Mouse (Mus musculus) hindbrain, embryonic 15.5 days (tissue): ENCODE data around the gene Fbxl20. TPM values are rescaled to one million over a fixed set of nuclear protein-coding genes. Genes with fewer than 3 reads are reported as not detected.

Experiments
- ATAC-seq: fragments of 200-750 bp; cut with Nextera tagmentation; 2 replicates; pipeline ENCODE4 v1.8.0; 2017; ENCODE audit warnings: low read depth, moderate number of reproducible peaks, moderate TSS enrichment; ENCODE audit not compliant: low FRiP score
- H3K27ac ChIP-seq: fragments of 300-500 bp; sonication (generic); replicated peaks from 2 replicates; pipeline ENCODE4 v1.5.1; 2015; ENCODE audit warnings: mild to moderate bottlenecking, inconsistent platforms
- H3K27me3 ChIP-seq: fragments of 300-500 bp; sonication (generic); 2 replicates; pipeline ENCODE4 v1.6.1; 2015; ENCODE audit warnings: control low read depth, inconsistent platforms
- H3K36me3 ChIP-seq: fragments of 300-500 bp; sonication (generic); 2 replicates; pipeline ENCODE4 v1.6.1; 2015; ENCODE audit warnings: control low read depth, inconsistent platforms
- H3K4me1 ChIP-seq: fragments of 300-500 bp; sonication (generic); replicated peaks from 2 replicates; pipeline ENCODE4 v1.6.1; 2015; ENCODE audit warnings: control low read depth, inconsistent platforms
- H3K4me2 ChIP-seq: fragments of 300-500 bp; sonication (generic); 2 replicates; pipeline ENCODE4 v1.6.1; 2015; ENCODE audit warnings: moderate library complexity, mild to moderate bottlenecking, inconsistent platforms
- H3K4me3 ChIP-seq: fragments of 300-500 bp; sonication (generic); 2 replicates; pipeline ENCODE4 v1.5.1; 2015; ENCODE audit warnings: mild to moderate bottlenecking, inconsistent platforms
- H3K9ac ChIP-seq: fragments of 300-500 bp; sonication (generic); 2 replicates; pipeline ENCODE4 v1.6.1; 2015; ENCODE audit warnings: inconsistent platforms
- H3K9me3 ChIP-seq: fragments of 300-500 bp; sonication (generic); 2 replicates; pipeline ENCODE4 v1.6.1; 2016; ENCODE audit warnings: control low read depth, inconsistent platforms
- WGBS: fragments of 180-500 bp; shearing (Covaris S2); methylation state at CpG from one replicate; pipeline ENCODE4 v1.1.7; 2015; 5-methylcytosine and 5-hydroxymethylcytosine counted together
- polyA plus RNA-seq: library from polyadenylated mRNA; unstranded; fragments of >200 nt; fragmentation: Nextera tagmentation; extraction: Ambion mirVana; gene quantifications from 2 replicates; pipeline ENCODE4 v1.2.1, GENCODE M21; 2015

Fbxl20 gene
- polyA plus RNA-seq, 1 experiment from 2014 or later: 27.5 TPM

DNA sequence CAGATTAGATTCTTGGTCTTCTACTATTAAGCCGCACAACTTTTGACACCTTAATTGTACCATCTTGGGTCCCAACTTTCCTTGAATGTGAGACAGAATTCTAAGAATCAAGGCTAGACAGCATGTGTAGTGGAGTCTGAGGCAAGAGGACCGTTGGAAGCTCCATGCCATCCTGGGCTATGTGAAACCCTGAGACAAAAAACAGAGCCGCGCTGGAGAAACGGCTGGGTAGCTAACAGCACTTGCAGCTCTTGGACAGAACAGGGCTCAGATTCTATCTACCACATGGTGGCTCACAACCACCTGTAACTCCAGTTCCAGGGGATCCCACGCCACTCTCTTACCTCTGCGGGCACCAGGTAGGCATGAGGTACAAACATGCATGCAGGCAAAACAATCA, 4.3 kb downstream of the Fbxl20 start:
- peaks cover 31% of the 10 kb centered on the region for H3K4me1 ChIP-seq
- no peak for ATAC-seq
- no peak overlapping the region for H3K4me2 ChIP-seq
- H3K36me3 ChIP-seq: no peaks in the 10 kb centered on the region
- WGBS: 86% methylated on average over 7 of the region's 7 CpGs
- H3K4me3 ChIP-seq: no peak overlapping the region
- H3K9ac ChIP-seq: no peak overlapping the region
- no peaks in the 10 kb centered on the region for H3K27me3 ChIP-seq
- no peaks in the 10 kb centered on the region for H3K9me3 ChIP-seq
- H3K27ac ChIP-seq: no peak overlapping the region

DNA sequence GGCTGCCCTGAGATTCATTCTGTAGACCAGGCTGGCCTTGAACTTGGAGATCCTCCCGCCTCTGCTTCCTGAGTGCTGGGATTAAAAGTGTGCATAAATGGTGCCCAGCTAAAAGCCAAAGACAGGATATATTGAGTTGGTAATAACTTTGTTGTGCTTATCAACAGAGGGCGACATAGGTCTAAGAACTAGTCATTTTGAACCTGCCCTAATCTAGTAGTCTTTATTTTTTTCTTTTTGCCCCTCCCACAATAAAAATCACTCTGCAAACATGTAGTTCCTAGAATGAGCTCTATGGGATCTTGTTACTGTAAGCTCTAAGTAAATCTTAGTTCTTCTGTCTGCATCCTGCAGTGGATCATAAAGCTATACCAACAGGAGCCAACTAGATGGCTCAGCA, 7.7 kb downstream of the Fbxl20 start:
- peaks cover 23% of the 10 kb centered on the region for H3K4me1 ChIP-seq
- no peaks in the 10 kb centered on the region for H3K27me3 ChIP-seq
- ATAC-seq: no peak
- no peaks in the 10 kb centered on the region for H3K36me3 ChIP-seq
- 96% methylated on average over 2 of the region's 2 CpGs for WGBS
- no peaks in the 10 kb centered on the region for H3K9me3 ChIP-seq
- no peak overlapping the region for H3K4me3 ChIP-seq
- no peak overlapping the region for H3K27ac ChIP-seq
- H3K4me2 ChIP-seq: no peak overlapping the region
- H3K9ac ChIP-seq: no peak overlapping the region

DNA sequence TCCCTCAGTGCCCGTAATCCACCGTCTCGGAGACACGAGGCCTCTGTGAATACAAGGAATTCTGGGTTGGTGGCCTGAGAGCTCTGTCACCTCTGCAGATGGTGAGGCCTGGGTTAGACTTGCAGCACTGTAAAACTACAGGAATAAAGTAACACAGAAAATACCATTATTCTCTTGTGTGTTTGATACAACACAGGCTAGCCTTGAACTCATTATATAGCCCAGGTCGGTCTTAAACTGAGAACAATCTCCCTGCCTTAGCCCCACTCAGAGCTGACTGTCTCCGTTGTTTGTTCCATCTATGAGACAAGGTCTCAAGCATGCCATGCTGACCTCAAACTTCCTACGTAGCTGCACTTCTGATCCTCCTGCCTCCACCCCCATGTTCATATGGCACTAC, 11.3 kb downstream of the Fbxl20 start:
- Histone ChIP-seq H3K36me3 (no peaks in the 10 kb centered on the region), H3K4me3 (no peak overlapping the region), H3K27ac (no peak overlapping the region), H3K4me1 (0 out of 2 replicates have a peak, but pooled peaks cover 9% of the 10 kb centered on the region), H3K9me3 (no peaks in the 10 kb centered on the region), H3K9ac (no peak overlapping the region), H3K27me3 (no peaks in the 10 kb centered on the region), H3K4me2 (no peak overlapping the region)
- 83% methylated on average over 7 of the region's 7 CpGs for WGBS
- no peak for ATAC-seq

DNA sequence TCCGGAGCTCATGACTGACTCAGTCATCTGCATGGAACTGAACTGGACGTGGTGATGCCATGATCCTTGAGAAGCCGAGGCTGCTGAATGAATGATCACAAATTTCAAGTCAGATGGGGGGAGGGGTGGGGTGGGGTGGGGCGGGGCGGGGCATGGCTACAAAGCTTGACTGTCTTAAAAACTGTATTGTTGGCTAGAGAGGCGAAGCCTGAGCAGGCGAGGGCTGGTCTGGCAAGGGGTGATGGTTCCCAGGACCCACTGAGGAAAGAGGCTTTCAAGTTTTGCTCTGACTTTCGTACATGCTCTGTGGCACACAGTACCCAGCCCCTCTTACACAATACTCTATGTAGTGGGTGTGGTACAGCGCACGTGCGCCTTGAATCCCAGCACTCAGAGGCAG, 12.4 kb downstream of the Fbxl20 start:
- Histone ChIP-seq H3K4me1 (0 out of 2 replicates have a peak, but pooled peaks cover 9% of the 10 kb centered on the region), H3K27ac (no peak overlapping the region), H3K36me3 (no peaks in the 10 kb centered on the region), H3K4me2 (no peak overlapping the region), H3K27me3 (no peaks in the 10 kb centered on the region), H3K9me3 (no peaks in the 10 kb centered on the region), H3K4me3 (no peak overlapping the region), H3K9ac (no peak overlapping the region)
- no peak for ATAC-seq
- 95% methylated on average over 11 of the region's 11 CpGs for WGBS

DNA sequence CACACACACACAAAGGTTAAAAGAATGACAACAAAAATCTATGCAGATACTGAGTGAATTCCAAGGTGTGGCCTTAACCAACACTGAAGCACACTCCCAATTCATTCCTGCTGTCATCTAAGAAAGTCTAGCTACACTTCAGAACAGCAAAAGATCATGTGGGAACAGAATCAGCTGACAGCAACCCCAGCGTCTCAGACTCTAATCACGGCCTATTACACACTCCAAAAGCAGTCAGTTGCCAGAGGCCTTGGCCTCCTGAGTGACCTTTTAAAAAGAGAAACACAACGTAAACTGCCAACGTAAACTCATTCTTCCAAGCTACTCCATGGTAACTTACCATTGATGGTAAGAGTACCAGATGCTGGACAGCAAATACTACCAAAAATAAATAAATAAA, 15.3 kb downstream of the Fbxl20 start:
- no peaks in the 10 kb centered on the region for H3K36me3 ChIP-seq
- H3K9me3 ChIP-seq: no peaks in the 10 kb centered on the region
- H3K4me2 ChIP-seq: no peak overlapping the region
- 0 out of 2 replicates have a peak, but pooled peaks cover 8% of the 10 kb centered on the region for H3K4me1 ChIP-seq
- ATAC-seq: no peak
- H3K4me3 ChIP-seq: no peak overlapping the region
- 52% methylated on average over 4 of the region's 4 CpGs for WGBS
- H3K27me3 ChIP-seq: no peaks in the 10 kb centered on the region
- no peak overlapping the region for H3K27ac ChIP-seq
- no peak overlapping the region for H3K9ac ChIP-seq

DNA sequence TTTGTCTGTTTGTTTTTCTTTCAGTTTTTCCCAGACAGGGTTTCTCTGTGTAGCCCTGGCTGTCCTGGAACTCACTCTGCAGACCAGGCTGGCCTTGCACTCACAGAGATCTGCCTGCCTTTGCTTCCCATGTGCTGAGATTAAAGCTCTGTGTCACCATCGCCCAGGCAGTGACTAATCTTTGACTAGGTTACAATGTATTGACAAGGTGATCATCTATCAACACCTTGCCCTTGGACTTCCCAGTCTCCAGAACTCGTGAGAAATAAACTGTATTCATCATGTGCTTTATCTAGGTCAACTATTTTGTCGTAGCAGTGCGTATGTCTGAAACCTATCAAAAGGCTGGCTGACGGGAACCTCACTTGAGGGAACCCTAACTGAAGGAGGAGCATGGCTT, 26.8 kb downstream of the Fbxl20 start:
- Histone ChIP-seq H3K9me3 (no peaks in the 10 kb centered on the region), H3K36me3 (peaks cover 14% of the 10 kb centered on the region), H3K4me2 (no peak overlapping the region), H3K4me1 (no peaks in the 10 kb centered on the region), H3K27me3 (no peaks in the 10 kb centered on the region), H3K9ac (no peak overlapping the region), H3K4me3 (no peak overlapping the region), H3K27ac (no peak overlapping the region)
- WGBS: 96% methylated on average over 5 of the region's 5 CpGs
- no peak for ATAC-seq

DNA sequence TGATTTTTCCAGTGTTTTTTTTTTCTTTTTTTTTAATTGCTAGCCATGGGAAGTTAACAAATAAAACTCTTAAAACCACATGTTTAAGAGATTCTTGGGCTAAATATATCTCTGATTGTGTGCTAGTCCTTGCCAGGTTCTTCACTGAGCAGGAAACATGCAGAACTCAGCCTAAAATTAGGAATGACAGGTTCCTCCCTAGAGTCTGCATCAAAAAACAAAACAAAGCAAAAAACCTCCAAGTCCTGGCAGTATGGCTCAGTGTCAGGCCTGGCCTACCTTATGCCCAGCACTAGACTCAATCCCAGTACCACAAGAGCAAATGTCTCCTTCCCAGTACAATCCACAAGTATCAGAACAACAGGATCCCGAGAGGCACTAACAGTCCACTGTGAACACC, 35.8 kb downstream of the Fbxl20 start:
- Histone ChIP-seq H3K27ac (no peak overlapping the region), H3K9me3 (no peaks in the 10 kb centered on the region), H3K27me3 (no peaks in the 10 kb centered on the region), H3K4me3 (no peak overlapping the region), H3K4me2 (no peak overlapping the region), H3K4me1 (no peaks in the 10 kb centered on the region), H3K9ac (no peak overlapping the region), H3K36me3 (peaks cover 28% of the 10 kb centered on the region)
- 75% methylated on average over 1 of the region's 1 CpGs for WGBS
- no peak for ATAC-seq

DNA sequence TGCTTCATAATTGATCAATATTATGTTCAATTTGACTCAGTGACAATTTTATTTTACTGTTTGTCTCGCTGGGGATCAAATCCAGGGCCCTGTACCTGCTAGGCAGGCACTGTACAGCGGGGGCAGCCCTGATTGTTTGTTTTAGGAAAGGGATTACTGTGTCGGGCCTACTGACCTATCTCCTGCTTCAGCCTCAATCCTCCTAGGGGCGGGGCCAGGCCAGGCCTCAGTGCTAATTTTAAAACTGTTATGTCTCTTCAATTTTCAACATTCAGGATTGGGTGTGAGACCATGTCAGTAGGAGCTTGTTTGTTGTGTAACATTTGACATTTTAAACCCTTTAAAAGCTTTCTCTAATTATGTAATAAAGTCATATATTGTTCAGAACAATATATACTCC, 36.7 kb downstream of the Fbxl20 start:
- peaks cover 36% of the 10 kb centered on the region for H3K36me3 ChIP-seq
- H3K4me1 ChIP-seq: no peaks in the 10 kb centered on the region
- ATAC-seq: no peak
- no peak overlapping the region for H3K4me2 ChIP-seq
- no peaks in the 10 kb centered on the region for H3K27me3 ChIP-seq
- no peak overlapping the region for H3K27ac ChIP-seq
- no peak overlapping the region for H3K9ac ChIP-seq
- no peak overlapping the region for H3K4me3 ChIP-seq
- H3K9me3 ChIP-seq: no peaks in the 10 kb centered on the region
- WGBS: 79% methylated on average over 4 of the region's 4 CpGs

DNA sequence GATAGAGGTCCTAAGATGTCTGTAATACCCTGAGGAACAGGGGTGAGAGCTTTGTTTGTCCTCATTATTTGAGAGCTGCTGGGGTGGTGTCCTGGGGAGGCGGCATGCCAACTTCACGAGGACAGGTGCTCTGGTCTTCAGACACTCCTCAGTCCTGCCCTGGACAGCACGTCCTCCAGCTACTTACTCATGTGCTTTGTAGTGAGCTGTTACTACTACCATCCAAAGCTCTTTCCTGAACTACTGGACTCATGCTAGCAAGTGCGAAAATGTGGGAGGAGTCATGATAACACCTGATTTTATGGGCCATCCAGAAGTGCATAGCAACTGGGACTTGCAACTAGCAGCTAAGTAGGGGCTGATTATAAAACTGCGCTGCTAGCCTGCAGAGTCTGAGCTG, 40.5 kb downstream of the Fbxl20 start:
- H3K9ac ChIP-seq: no peak overlapping the region
- no peaks in the 10 kb centered on the region for H3K9me3 ChIP-seq
- no peak overlapping the region for H3K4me3 ChIP-seq
- no peaks in the 10 kb centered on the region for H3K27me3 ChIP-seq
- H3K27ac ChIP-seq: no peak overlapping the region
- H3K4me2 ChIP-seq: no peak overlapping the region
- 91% methylated on average over 5 of the region's 5 CpGs for WGBS
- no peak for ATAC-seq
- peaks cover 66% of the 10 kb centered on the region for H3K36me3 ChIP-seq
- no peaks in the 10 kb centered on the region for H3K4me1 ChIP-seq

DNA sequence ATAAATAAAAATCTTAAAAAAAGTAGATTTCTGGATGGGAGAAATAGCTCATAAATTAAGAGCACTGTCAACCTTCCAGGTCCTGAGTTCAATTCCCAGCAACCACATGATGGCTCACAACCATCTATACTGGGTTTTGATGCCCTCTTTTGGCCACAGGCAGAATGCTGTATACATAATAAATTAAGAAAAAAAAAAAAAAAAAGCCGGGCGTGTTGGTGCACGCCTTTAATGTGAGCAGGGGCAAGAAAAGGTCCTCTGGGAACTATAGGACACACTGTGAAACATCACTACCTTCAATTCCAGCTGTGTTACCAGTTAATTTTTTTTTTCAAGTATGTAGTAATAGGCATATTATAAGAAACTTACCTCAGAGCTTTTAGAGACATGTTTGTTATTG, 48.9 kb downstream of the Fbxl20 start:
- no peak overlapping the region for H3K4me2 ChIP-seq
- ATAC-seq: no peak
- H3K9me3 ChIP-seq: no peaks in the 10 kb centered on the region
- H3K27ac ChIP-seq: no peak overlapping the region
- H3K4me3 ChIP-seq: no peak overlapping the region
- H3K4me1 ChIP-seq: no peaks in the 10 kb centered on the region
- H3K9ac ChIP-seq: no peak overlapping the region
- peaks cover 77% of the 10 kb centered on the region for H3K36me3 ChIP-seq
- 91% methylated on average over 3 of the region's 3 CpGs for WGBS
- H3K27me3 ChIP-seq: no peaks in the 10 kb centered on the region

DNA sequence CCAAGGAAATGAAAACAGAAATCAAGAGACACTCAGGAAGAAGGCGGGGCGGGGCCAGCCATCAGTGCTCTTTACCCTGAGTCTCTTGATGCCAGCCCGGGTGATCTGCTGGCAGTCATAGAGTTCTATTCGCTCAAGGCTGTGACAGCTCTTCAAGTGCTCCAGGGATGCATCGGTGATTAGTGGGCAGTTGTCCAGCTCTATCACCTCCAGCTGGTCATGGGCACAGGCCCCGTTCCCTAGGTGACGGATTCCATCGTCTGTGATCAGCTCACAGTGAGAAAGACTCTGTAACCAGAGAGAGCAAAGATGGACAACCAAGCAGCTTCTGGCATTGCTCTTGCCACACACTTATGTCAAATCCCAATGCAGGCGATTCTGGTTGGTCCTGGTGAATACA, 59.6 kb downstream of the Fbxl20 start:
- Histone ChIP-seq H3K36me3 (peaks cover 53% of the 10 kb centered on the region), H3K4me2 (no peak overlapping the region), H3K4me3 (no peak overlapping the region), H3K9me3 (no peaks in the 10 kb centered on the region), H3K27me3 (no peaks in the 10 kb centered on the region), H3K27ac (no peak overlapping the region), H3K4me1 (no peaks in the 10 kb centered on the region), H3K9ac (no peak overlapping the region)
- no peak for ATAC-seq
- 77% methylated on average over 9 of the region's 9 CpGs for WGBS

DNA sequence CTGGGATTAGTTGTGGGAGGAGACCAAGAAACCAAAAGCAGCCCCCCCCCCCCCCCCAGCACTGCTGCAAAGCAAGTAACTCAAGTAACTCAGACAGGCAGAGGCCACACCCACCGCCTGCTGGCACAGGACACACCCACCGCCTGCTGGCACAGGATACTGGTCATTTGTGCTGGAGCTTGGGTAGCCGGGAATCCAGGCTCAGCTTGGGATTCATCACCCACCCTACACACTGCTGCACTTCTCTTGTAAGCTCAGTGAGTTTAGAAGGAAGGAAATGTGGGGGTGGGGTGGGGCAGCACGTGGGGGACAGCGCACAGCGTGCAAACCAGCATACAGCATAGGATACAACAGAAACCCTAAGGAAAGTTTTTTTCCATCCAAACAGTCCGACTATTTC, 62.0 kb downstream of the Fbxl20 start:
- ATAC-seq: no peak
- no peaks in the 10 kb centered on the region for H3K9me3 ChIP-seq
- no peak overlapping the region for H3K4me3 ChIP-seq
- no peak overlapping the region for H3K9ac ChIP-seq
- H3K4me2 ChIP-seq: no peak overlapping the region
- H3K27me3 ChIP-seq: no peaks in the 10 kb centered on the region
- WGBS: 46% methylated on average over 7 of the region's 7 CpGs
- peaks cover 44% of the 10 kb centered on the region for H3K36me3 ChIP-seq
- no peak overlapping the region for H3K27ac ChIP-seq
- no peaks in the 10 kb centered on the region for H3K4me1 ChIP-seq

DNA sequence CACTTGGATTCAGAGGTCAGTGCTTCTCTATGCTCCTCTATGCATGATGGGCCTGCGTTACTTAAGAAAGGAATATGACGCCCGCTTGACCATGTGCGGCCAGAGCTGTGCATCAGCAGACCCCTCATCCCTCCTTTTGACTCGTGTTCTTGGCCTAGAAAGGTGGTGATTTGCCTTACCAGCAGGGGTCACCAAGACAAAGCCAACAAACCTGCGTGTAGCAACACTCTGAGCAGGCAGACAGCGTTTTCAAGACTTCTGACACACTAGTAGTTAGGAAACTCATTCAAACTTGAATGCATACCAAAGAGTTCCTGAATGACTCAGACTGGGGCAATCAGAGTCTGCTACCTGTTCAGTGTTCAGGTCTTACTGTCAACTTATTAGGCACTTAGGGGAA, 63.6 kb downstream of the Fbxl20 start:
- no peak for ATAC-seq
- peaks cover 29% of the 10 kb centered on the region for H3K36me3 ChIP-seq
- no peak overlapping the region for H3K4me2 ChIP-seq
- no peaks in the 10 kb centered on the region for H3K4me1 ChIP-seq
- H3K4me3 ChIP-seq: no peak overlapping the region
- no peaks in the 10 kb centered on the region for H3K9me3 ChIP-seq
- 76% methylated on average over 7 of the region's 7 CpGs for WGBS
- H3K27me3 ChIP-seq: no peaks in the 10 kb centered on the region
- no peak overlapping the region for H3K27ac ChIP-seq
- no peak overlapping the region for H3K9ac ChIP-seq
